Mouse (Mus musculus): Measurements from ENCODE around the gene Rgs8.

DNA sequence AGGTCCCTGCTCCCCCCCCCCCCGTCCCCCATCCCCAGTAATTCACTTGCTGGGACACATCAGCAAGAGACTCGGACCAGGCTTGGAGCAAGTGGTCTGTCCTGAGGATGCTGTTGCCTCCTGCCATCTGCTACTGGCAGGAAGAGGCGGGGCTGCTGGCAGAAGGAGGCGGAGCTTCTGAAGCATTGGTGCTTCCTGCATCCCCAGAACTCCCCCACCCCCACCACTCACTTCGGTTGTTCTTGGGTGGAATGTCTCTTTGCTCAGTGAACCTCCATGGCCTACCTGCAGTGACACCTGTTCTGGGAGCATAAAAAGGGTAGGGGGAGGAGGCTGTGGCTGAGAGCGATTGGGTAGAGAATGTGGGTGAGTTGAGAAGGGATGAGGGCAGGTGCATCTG, 27.5 kb downstream of the Rgs8 start:
- TF ChIP-seq CTCF (conservative IDR thresholded peaks at IDR 0.05; ENCODE audit: insufficient read depth, insufficient read length, low read depth, low read length) (no peak), POLR2A (IDR thresholded peaks at IDR 0.05; ENCODE audit: low read depth, low read length) (no peak)
